Mouse (Mus musculus) lung, postnatal 4 days (tissue): ENCODE measurements around the gene D430019H16Rik.

Experiments used
- DNase-seq, 2 experiments: peaks; one replicate each; pipeline ENCODE4 v3.0.0; 2021

The D430019H16Rik gene

DNA sequence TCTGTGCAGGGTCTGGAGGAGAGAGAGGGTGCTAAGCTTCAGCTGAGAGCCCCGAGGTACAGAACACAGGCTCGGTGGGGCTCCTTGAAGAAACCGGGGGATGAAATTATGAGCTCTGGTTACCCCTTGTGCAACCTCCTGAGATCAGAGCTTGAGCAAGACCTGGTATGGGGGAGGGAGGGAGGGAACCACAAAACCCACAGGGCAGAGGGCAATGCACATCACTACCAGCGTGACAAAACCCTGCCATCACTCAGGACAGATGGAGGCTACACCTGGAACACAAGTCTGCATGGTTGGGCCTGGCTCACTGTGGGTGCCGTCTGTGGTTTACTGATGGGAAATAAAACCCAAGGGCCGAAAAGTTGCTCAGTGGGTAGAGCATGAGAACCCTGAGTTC lies 37.1 kb downstream of the D430019H16Rik start:
- DNase-seq = no peak

DNA sequence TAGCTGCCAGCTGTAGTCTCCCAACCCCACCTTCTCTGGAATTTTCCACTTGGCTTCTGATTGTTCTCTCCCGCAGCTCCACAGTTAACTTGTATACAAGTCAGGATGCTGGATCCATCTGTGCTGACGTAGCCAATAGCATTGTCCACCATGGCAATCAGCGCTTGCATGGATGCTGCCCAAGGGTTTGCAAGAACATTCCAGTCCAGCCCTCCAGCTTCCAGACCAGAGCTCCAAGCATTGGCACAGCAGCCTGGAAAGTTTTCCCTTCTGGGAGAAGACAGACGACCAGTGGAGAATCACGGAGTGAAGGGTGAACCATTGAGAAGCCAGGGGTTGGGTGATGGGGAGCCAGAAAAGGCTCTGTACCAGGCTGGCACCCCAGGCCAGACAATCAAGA lies 41.1 kb downstream of the D430019H16Rik start:
- DNase-seq = peak; percentile 67 to 84

DNA sequence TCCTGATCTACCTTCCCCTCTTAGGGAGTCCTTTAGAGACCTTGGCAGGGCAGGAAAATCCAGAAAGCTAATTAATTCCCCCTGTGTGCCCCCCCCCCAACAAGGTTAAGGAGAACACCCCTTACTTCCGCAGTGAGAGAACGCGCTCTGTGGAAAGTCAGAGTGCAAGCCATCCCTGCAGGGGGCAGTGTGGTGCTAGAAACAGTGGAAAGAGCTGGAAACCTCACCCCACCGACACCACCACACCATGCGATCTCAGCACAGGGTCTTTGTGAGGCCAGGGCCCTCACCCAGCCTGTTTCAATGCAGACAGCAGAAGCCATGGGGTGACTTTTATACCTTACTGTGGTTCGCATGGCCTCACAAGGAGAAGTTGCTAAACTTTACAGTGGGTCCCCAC lies 44.2 kb downstream of the D430019H16Rik start:
- peak; percentile 81 to 90 for DNase-seq

GRCm38 (mm10) chr12:105498423-105498822 lies 44.8 kb downstream of the D430019H16Rik start:
- DNase-seq = peak in 1 of 2 experiments; percentile 45

- peak in 1 of 2 experiments; percentile 47 for DNase-seq
Measured at GRCm38 (mm10) chr12:105498842-105499241, 45.2 kb downstream of the D430019H16Rik start.

DNA sequence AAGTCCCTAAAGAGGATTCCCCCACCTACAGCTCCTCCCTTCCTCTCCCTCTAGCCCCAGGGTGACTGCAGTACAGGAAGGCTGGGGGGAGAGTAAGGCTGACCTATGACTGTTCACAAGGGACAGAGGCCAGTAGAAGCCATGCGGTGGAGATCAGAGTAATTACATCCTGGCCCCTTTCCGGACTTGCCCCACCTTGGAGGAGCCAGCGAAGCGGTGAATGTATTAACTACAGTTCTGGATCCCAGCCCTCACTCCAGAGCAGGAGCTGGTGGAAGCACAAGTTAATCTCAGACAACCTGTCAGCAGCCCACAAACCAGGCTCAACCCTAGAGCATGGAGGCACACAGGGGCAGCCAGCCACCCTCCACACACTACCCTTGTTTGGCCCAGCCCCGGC lies 47.3 kb downstream of the D430019H16Rik start:
- no peak for DNase-seq

DNA sequence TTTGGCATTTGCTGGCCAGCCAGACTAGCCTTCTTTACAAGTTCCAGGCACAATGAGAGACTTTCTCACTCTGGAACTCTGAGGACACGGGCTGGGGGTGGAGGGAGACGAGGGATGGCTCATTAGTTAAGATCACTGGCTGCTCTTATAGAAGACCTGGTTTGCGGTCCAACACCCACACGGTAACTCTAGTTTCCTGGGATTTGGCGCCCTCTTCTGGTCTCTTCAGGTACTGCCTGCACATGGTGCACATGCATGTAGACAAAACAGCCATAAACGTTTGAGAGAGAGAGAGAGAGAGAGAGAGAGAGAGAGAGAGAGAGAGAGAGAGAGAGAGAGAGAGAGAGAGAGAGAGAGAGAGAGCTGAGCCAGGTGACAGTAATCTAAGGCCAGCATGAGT lies 51.1 kb downstream of the D430019H16Rik start:
- no peak for DNase-seq

DNA sequence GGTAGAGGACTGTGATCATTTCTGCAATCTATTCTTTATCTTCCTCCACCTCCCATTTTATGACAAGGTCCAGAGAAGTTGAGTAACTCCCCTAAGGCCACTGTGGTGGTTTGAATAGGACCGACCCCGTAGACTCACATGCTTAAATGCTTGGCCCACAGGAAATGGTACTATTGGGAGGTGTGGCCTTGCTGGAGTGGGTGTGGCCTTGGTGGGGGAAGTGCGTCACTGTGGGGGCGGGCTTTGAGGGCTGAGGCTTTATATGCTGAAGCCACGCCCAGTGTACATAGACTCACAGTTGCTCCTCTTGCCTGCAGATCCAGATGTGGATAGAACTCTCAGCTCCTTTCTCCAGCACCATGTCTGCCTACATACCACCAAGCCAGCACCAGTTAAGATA lies 57.5 kb downstream of the D430019H16Rik start:
- DNase-seq = peak; percentile 62 to 64

DNA sequence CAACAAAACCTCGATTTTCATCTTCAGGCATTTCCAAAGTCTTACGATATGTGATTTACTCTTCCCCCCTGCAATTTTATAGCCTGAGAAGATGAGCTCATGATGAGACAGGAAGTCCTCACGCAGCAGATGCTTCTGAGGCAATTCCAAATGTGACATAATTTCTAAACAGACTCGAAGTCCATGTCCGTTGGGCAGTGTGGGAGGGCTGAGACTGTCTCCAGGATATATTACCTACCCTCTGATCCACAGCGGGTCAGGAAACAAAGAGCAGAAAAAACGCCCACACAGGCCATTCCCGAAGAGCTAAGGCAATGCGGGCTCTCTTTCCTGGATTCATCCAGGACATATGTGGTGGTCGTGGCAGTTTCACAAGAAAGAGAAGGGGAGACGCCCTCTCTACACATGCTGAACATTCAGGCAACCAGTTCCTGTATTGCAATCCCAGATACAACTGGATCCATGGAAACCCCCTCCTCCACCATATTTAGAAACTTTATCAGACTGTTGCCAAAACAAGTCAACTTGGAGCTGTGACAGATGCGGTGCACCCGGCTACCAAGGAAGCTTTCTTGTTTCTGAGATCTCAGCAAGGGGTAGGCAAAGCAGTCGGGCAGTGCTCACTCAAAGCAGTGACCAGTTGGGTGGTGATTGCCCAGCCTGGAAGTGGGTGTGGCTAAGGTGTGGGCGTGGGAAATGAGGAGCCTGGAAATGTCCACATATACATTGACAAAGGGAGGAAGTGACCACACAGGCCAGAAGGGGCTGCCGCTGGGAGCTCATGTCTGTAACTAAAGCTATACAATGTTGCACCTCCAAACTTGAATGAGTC lies 58.2 kb downstream of the D430019H16Rik start:
- DNase-seq = peak; percentile 69 to 84

DNA sequence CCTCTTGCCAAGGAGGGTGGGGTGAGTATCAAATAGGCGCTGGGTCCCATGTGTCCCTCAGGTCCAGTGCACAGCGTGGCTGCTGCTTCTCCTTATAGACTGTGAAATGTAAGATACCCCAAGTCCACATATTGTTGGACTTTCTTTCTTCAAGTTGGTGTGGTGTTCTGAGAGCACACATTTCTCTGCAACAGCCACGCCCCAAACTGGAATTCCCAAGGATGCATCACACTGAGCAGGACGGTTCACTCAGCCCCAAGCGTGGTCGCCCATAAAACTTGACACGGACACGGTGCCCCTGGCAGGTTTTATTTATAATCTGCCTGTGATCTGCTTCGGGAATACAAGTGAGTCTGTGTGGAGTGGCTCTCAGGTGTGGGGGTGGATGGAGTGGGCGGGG lies 60.5 kb downstream of the D430019H16Rik start:
- no peak for DNase-seq

DNA sequence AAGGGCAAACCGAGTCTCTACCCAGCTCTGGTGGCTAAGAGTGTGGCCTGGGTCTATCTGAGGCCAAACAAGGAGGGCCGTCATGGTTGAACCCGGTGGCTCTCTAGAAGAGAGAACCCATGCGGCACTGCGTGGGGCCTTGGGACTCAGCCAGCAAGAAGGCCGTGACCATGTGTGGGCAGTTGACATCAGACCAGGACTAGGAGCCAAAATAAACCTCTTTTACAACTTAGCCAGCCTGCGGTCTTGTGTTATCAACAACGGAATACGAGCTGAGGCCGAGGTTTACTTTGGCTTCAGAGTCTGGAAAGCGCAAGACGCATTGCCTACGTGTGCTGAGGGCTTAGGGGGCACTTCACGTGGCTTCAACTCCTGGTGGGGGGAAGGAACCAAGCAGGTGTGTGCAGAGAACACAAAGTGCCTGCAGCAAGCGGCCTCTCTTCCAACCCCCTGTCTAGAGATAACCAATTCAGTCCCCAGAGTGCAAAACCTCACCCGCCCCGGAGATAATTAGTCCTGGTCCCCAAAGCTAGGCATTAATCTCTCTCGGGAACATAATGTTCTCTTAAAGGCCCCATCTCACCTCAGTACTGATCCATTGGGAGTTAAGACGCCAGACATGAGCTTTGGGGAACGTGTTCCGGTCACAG lies 63.5 kb downstream of the D430019H16Rik start:
- DNase-seq = peak; percentile 67 to 81

DNA sequence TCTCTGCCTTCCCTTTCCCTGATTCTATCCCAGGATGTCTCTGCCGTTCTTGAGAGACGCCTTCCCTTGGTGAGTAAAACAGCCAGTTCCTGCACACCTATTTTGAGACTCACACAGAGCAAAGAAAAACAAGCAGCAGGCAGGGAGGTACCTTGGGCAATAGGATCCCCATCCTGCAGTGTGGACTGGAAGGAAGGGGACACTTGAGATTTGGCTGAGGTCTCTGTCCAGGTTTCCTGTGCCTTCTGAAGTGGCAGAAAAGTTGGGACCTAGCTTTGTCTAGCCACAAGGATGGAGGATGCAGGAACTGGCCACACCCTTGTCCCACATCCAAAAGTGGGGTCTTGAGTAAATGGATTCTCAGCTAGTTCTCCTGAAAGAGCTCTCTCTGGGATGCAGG lies 66.2 kb downstream of the D430019H16Rik start:
- no peak for DNase-seq

DNA sequence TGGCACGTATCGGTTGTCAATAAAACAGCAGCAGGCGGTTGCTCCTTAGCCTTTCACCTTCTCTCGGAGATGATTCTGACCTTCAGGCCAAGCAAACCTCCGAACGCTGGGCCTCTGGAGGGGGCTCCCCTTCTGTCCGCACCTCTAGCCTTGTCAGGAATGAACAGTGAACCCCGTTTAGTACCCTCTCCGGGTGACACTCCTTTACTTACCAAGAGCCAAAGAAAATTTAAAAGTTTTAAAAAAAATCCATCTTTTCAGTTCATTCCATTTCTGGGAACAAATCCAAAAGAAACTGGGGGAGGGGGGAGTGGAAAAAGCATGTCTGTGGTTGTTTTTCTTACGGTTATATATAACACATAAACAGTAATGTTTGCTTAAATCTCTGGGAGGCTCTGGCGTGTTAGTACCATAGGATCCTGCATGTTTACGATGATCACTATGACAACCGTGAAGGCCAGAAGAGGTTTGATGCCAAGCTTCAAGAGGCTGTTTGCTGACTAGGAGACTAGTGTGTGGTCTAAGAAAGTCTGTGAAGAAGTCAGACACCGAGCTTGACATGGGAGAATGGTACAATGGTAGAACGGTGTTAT lies 67.6 kb downstream of the D430019H16Rik start:
- peak in 1 of 2 experiments; percentile 59 for DNase-seq

- DNase-seq = peak in 1 of 2 experiments; percentile 30
Measured at GRCm38 (mm10) chr12:105523737-105524136, 70.1 kb downstream of the D430019H16Rik start.

GRCm38 (mm10) chr12:105526186-105526585 lies 72.5 kb downstream of the D430019H16Rik start:
- no peak for DNase-seq

GRCm38 (mm10) chr12:105526829-105527228 lies 73.2 kb downstream of the D430019H16Rik start:
- DNase-seq = peak; percentile 75 to 91

- DNase-seq = peak; percentile 67 to 85
Measured at GRCm38 (mm10) chr12:105529545-105529944, 75.9 kb downstream of the D430019H16Rik start.

GRCm38 (mm10) chr12:105531724-105532371 lies 78.2 kb downstream of the D430019H16Rik start:
- no peak for DNase-seq

GRCm38 (mm10) chr12:105534842-105535241 lies 81.2 kb downstream of the D430019H16Rik start:
- DNase-seq = no peak

DNA sequence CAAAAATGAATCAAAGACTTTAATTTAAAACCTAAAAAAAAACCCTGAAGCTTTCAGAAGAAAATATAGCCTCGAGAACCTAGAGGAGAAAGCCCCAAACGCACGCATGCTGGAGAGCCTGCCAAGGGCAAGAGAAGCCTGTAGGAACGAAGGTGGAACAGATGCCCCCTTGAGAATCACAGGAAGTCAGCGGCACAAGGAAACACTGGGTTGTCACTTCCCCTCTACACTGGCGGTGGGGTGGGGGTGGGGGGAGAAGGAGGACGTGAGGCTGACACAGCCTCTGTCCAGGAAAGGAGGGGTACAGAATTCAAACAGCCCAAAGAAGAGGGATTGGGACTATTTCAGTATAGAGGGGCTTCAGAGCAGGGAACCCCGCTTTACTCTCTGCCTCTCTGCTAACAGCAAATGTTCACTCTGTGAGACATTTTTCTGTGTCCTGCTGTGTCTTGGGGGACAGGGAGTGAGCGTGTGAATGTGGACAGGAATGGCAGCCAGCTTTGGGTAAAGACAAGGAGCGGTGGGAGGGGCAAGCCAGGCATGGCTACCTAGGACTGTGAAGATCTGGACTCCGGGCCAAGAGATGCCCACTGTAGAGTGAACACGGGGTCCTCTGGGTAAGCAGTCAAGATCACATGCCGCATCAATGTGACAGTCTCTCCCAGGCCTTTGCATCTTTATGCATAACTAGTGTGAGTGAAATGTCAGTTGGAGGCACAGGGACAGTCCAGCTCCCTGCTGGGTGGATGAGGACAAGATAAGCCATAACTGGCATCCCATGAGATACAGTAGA lies 82.5 kb downstream of the D430019H16Rik start:
- DNase-seq = peak; percentile 40 to 43

DNA sequence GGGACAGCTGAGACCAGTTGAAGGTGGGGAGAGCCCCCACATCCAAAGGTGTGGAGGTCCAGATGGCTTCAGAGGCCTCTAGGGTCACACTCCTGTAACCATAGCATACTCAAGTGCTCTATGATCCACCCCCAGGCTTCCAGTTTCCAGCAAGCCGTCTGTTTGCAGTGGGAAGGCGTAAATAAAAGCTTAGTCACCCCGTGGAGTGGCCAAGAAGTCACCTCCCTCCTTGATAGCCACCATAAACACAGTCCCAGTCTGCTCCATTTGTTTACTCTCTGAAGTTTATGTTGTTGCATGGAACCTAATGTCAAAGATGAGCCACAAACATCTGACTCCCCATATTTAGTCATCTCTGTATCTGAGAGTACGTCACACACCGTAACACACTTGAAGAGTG lies 83.5 kb downstream of the D430019H16Rik start:
- DNase-seq = peak; percentile 38 to 39

- no peak for DNase-seq
Measured at GRCm38 (mm10) chr12:105539649-105540048, 86.0 kb downstream of the D430019H16Rik start.
